Comparison of ENCODE assay signal across 13 mouse cellular contexts in the genomic region with DNA sequence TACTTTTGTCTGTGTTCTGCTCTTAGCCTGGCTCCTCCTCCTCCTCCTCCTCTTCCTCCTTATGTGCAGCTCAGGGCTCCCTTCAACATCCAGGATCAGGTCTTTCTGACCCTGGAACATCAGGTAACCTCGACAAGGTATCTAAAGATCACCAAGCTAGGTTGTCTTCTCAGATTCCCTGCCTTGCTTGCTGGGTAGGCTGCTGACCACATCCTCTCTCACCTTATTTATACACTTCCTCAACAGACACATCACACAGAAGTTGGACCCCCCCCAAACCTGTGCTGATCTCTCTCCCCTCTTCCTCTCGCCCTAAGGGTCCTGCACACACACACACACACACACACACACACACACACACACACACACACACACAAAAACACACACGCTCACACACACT. TPM values are rescaled to one million over a fixed set of nuclear protein-coding genes. Genes with fewer than 3 reads are reported as not detected.
DNase-seq lines count a peak whose midpoint lies in the region; ATAC-seq and TF ChIP-seq lines count a peak whose summit lies in the region.
"Had no signal": no experiment of that assay in that cellular context is flagged by ENCODE, and none has a peak within 500 bp of the region (broad histone marks: within the 10 kb centered on the region; RNA-seq: fewer than 3 reads in every experiment).

A gene (plus strand): TSS at position 344 of the 400 bp plus-strand sequence.

- no peak within 1 kb of the TSS for H3K4me2 ChIP-seq in heart, embryonic 16.5 days (ENCODE audit: low read depth, low read length)
- H3K4me2 ChIP-seq: heart, embryonic 11.5 days; hindbrain, embryonic 15.5 days had no signal

- in situ Hi-C loops in ES-E14 (cut with MboI; ENCODE audit: low sequenced_read_pairs in 2 of 2, unreplicated experiment in 2 of 2): no loop called here

- no peaks in the 10 kb centered on the region for H3K36me3 ChIP-seq in heart, embryonic 16.5 days (ENCODE audit: control insufficient read depth, insufficient read depth)
- H3K36me3 ChIP-seq in ES-E14 (ENCODE audit: control insufficient read depth, insufficient read depth, low read length, poor library complexity, severe bottlenecking): no peaks in the 10 kb centered on the region
- H3K36me3 ChIP-seq: hindbrain, embryonic 15.5 days; limb, embryonic 10.5 days had no signal

- no peak within 1 kb of the TSS for H3K4me3 ChIP-seq in heart, embryonic 16.5 days (ENCODE audit: low read length)
- H3K4me3 ChIP-seq in ES-E14 (ENCODE audit: insufficient read depth in 1 of 2, low read depth in 1 of 2, low read length in 2 of 2, poor library complexity in 1 of 2, severe bottlenecking in 1 of 2): no peak within 1 kb of the TSS
- H3K4me3 ChIP-seq: hindbrain, embryonic 15.5 days; limb, embryonic 10.5 days had no signal

- H3K4me1 ChIP-seq in heart, embryonic 16.5 days (ENCODE audit: control insufficient read depth, insufficient read depth, low read length): peaks cover 8% of the 10 kb centered on the region
- H3K4me1 ChIP-seq in ES-E14 (ENCODE audit: control insufficient read depth in 2 of 2, insufficient read depth in 2 of 2, low read length in 2 of 2, poor library complexity in 1 of 2): peaks cover 2 to 21% of the 10 kb centered on the region in 2 experiments; a peak in 3 of 4 replicates

- no peak within 1 kb of the TSS for H3K27ac ChIP-seq in heart, embryonic 16.5 days (ENCODE audit: low read length)
- no peak within 1 kb of the TSS for H3K27ac ChIP-seq in ES-E14 (ENCODE audit: insufficient read depth, low read depth, low read length, poor library complexity, severe bottlenecking)
- H3K27ac ChIP-seq: hindbrain, embryonic 15.5 days; limb, embryonic 10.5 days had no signal

- no peak within 1 kb of the TSS for H3K9ac ChIP-seq in heart, embryonic 16.5 days (ENCODE audit: low read length)
- H3K9ac ChIP-seq in ES-E14 (ENCODE audit: insufficient read depth, low read depth, low read length, poor library complexity, severe bottlenecking): peak within 1 kb of the TSS; percentile 17; the same call in 1 of the 2 replicates
- H3K9ac ChIP-seq: hindbrain, embryonic 15.5 days had no signal

- 70% methylated on average over 3 of the region's 3 CpGs for WGBS in heart, embryonic 16.5 days

- intact Hi-C loops in heart, postnatal 25 days (cut with DNase I): no loop called here
- intact Hi-C loops in left cerebral cortex, postnatal 4 days (cut with DNase I): no loop called here

- peaks cover 18% of the 10 kb centered on the region for H3K27me3 ChIP-seq in heart, embryonic 16.5 days (ENCODE audit: control insufficient read depth, insufficient read depth, low read length)

- no peaks in the 10 kb centered on the region for H3K9me3 ChIP-seq in heart, embryonic 16.5 days (replicated peaks; ENCODE audit: control insufficient read depth, low read length)
- H3K9me3 ChIP-seq in ES-E14 (ENCODE audit: control insufficient read depth, insufficient read depth, low read depth, low read length): no peaks in the 10 kb centered on the region
- H3K9me3 ChIP-seq: hindbrain, embryonic 15.5 days; limb, embryonic 10.5 days had no signal

- DNase-seq in heart, postnatal 25 days (ENCODE audit: low spot score): no peak
- no peak for DNase-seq in ES-E14 (ENCODE audit: low read depth, low spot score)
- peak; percentile 76 for DNase-seq in naive thymus-derived CD4-positive, alpha-beta T cell, adult 2 months (ENCODE audit: low read depth)
- no peak for DNase-seq in left cerebral cortex, postnatal 4 days
- DNase-seq in left cerebral cortex, adult 8-10 months (ENCODE audit: low spot score in 2 of 2): no peak
- no peak for DNase-seq in adrenal gland, adult 8-10 months
- DNase-seq: cerebellum, postnatal 36 days; lung, postnatal 14 days had no signal

- ATAC-seq in heart, embryonic 16.5 days (replicated peaks; ENCODE audit: extremely low read depth, insufficient read depth, low FRiP score): no peak
- ATAC-seq in inflammation-experienced regulatory T-cells, adult 6 months: peak; percentile 74

TF ChIP-seq in ES-E14, 5 proteins besides CTCF, POLR2A, EP300 and RAD21:
- TF ChIP-seq ZNF384 (IDR thresholded peaks at IDR 0.05; ENCODE audit: low read depth, low read length) (no peak), CHD2 (IDR thresholded peaks at IDR 0.05; ENCODE audit: low read depth, low read length) (no peak), HCFC1 (IDR thresholded peaks at IDR 0.05; ENCODE audit: borderline replicate concordance, insufficient read depth, low read length) (no peak), ZC3H11A (IDR thresholded peaks at IDR 0.05; ENCODE audit: borderline replicate concordance, low read depth, low read length) (no peak), MAFK (IDR thresholded peaks at IDR 0.05; ENCODE audit: insufficient read depth, low read depth, low read length) (no peak)

RNA-seq across cellular contexts. Expression of the gene that starts here (rescaled TPM):
- 7.5 and 15.9 TPM in 2 replicates for polyA plus RNA-seq in heart, embryonic 16.5 days (2015; fragmentation: Nextera tagmentation; extraction: Ambion mirVana)
- 1 to 10 TPM; 3.0 to 3.4 TPM for total RNA-seq in heart, postnatal 25 days (2021)
- total RNA-seq in ES-E14 (2012; rRNA removed): 2.6 and 5.1 TPM in 2 replicates
- 100 to 1,000 TPM in 2 of 3 experiments, 10 to 100 TPM in 1; 91.9 to 112 (median 108) TPM for polyA plus RNA-seq in inflammation-experienced regulatory T-cells, adult 6 months (2017; shearing (Covaris generic))
- total RNA-seq in left cerebral cortex, postnatal 4 days (2021): 1 to 10 TPM in 1 of 2 experiments, under 1 TPM in 1; 0.56 to 1.1 TPM
- total RNA-seq in left cerebral cortex, adult 8-10 months (2022): 1 to 10 TPM in 2 of 4 experiments, under 1 TPM in 2; 0.74 to 2.6 (median 1.6) TPM
- total RNA-seq in adrenal gland, adult 8-10 months (2022): 1 to 10 TPM; 2.2 to 5.0 (median 3.6) TPM
